Mouse (Mus musculus) retina, postnatal 1 day (tissue): ENCODE measurements at regions not wholly inside any gene's neighbourhood (a gene's known extent, or its start where the extent isn't known, plus 50 kb on each side); places are given as distances from the start of the nearest gene placed in this dataset.
A peak's percentile ranks its signal among the peaks of the same experiment; 100 is the strongest.

Source experiments
- DNase-seq: peaks from one replicate; pipeline ENCODE4 v3.0.0-alpha.2; 2012

DNA sequence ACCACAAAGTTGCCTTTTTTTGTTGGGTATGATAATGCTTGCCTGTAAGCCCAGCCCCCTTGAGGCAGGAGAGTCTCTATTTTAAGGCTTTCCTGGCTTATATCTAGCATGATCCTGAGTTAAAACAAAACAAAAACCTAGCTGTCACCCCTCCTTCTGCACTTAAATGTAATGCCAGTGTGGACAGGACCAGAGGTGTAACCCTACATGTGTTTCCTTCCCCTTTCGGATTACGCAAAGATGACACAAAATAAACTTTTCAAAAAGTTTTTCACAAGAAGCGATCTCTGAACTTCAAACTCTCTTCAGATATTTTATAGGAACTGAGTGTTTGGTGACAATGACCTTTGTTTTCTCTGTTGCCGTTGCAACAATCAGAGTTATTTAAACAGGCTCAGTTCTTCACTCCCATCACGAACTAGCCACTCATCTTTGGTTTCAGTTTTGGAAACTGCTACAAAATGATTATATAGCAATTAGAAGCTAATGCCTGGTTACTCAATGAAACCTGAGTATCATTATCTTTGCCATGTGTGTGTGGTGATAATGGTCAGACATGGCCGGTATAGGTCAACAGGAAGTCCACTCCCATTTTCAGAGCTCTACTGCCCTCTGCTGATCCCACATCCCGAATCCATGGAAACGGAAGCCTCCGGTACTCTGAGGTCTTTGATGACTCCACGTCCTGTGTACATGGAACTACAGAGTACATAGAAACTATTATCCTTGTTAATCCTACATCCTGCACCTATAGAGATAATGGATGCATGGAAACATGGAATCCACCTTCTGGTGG, 282.6 kb downstream of the Ankrd50 start:
- DNase-seq, result peak; percentile 69

GRCm38 (mm10) chr3:38194001-38194400, 290.6 kb downstream of the Ankrd50 start:
- peak; percentile 36 for DNase-seq

DNA sequence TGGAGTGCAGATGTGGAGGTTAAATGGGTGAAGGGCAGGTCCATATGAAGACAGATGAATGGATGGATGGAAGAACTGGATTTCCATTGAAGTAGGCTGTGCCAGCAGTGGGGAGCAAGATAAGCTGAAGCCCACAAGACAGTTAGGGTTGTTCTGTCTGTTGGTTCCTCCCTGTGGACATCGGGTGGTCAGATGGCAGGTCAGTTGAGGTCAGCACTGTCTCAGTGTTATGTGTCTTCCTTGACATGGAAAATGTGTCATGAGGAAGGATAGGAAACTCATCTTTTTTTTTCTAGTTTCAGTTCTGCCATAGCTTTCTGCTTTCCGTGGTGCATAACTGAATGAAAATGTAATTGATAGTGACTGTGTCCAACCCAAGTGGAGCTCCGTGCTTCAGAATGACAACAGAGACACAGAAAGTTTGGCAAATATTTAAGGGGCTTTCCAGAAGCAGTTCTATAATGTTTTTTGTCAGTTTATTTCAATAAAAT, 297.2 kb downstream of the Ankrd50 start:
- no peak for DNase-seq

DNA sequence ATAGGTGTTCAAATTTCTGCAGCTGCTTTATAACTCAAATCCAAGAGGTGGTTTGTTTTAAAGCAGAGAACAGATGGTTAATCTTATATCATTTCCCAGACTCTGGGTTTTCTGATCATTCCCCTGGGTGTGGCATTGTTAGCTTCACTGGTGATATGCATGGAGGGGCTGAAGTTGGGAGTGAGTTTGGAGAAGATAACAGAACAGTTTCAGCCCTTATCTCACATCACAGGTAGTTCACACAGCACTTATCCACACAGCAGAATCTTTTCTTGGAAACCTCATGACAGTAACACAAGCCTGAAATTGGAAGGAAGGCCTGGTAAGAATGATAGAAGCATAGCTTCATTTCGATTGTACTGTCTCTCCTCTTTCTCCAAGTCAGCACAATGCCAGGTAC, 298.1 kb downstream of the Ankrd50 start:
- DNase-seq, result no peak

GRCm38 (mm10) chr3:38178295-38178694, 306.3 kb downstream of the Ankrd50 start:
- DNase-seq, result no peak

GRCm38 (mm10) chr3:38175946-38176345, 308.7 kb downstream of the Ankrd50 start:
- DNase-seq, result no peak

GRCm38 (mm10) chr3:38174735-38175280, 309.8 kb downstream of the Ankrd50 start:
- DNase-seq, result no peak

DNA sequence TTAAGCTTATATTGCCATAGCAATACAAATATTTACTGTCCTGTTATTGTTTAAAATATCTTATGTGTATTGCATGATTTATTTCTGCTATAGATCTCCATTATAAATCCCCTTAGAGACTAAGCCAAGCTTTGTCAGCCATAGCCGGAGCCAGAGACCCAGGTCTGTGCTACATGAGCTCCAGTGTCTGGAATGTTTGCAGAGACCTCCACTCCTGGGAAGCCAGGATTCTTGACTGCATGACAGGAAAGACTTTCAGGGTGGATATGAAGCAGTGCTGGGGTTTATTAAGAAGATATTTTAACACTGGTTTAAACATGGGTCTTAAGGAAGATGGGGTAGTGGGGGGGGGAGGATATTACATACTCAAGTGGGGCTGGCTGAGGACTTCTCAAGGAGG, 332.2 kb downstream of the Ankrd50 start:
- DNase-seq, result no peak

DNA sequence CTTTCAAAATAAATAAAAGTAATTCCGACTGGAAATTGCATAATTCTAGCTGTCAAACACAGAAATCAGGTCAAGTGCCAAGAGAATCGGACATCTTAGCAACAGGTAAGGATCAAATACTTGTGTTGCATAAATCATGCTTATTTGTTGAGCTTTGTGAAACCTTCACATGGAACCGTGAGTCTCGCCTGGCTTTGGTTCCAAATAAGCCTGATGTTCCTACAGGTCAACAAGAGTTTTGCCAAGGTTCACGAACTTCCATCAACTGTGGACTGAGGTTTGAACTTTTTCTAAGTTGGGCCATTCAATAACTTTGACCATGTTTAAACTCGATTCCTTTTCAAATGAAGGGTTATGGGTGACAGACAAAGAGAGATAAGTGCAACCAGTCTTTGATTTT, 332.8 kb downstream of the Ankrd50 start:
- no peak for DNase-seq

- DNase-seq, result no peak
These were observed 338.0 kb downstream of the Ankrd50 start for GRCm38 (mm10) chr3:38146663-38147062.

DNA sequence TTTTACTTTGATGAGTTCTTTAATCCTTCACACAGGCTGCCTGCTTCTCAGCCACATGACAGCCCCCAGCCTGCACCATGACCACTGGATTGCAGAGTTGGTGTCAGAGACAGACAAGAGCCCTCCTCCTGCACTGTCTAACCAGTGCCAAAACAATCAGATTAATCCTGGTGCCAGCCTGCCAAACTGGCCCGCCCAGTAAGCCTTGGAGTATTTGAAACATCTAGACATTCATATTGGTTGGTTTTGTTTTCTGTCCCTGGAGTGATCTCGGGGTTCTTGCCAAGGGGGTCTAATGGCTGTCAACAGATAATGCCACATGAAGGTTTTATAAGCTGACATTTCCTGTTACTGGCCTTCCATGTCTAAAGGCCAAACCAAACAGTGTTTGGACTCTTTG, 339.2 kb downstream of the Ankrd50 start:
- DNase-seq, result no peak

- no peak for DNase-seq
These were observed 340.0 kb downstream of the Ankrd50 start for GRCm38 (mm10) chr3:38144650-38145049.

DNA sequence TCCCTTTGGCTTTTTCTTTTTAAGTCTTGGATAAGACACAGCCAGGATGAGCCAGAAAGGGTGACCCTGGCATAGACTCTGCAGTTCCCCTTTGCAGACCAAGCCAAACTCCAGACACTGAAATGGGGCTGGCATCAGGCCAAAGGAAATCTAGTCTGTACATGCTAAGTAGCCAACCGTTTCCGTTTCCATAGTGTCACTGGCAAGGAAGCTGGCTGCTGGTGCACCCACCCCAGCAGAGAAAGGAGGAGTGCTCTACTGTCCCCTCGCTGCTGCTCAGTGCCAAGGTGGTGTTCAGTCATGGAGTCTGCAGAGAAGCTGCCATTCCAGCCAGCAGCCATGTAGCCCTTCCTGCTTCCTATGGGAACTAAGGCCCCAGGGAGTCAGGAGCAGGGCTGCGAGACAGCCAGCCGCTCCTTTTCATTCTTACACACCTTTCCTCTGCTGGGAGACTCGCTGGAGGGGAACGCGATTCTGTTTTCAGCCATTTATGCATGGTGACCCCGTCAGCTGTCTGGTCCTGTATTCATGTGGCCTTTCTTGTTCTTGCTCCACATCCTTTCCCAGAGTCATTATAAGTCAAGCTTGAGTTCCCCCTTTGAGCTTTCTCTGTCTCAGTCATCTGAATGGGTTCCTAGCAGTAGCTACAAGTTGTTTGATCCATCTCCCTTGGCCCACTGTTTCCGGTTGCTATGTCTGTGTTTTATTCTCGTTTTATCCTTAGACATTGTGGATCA, 341.3 kb downstream of the Ankrd50 start:
- DNase-seq, result peak; percentile 78

DNA sequence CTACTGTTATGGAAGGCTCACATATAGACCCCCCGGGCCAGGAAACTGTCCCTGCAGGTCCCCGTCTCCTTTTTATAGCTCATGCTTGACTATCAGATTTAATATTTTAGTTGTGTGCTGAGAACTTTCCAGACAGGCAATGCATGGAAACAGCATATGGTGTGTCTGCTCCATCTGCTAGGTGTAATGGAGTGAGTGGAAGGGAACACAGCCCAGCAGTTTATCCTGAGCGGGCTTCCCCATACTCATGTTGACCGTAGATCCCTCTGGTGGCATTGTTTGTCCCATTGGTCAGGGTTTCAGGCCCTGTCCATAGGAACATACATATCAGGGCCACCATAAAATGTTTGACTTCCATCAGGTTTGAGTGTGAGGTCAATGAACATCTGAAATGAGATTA, 345.3 kb downstream of the Ankrd50 start:
- no peak for DNase-seq

DNA sequence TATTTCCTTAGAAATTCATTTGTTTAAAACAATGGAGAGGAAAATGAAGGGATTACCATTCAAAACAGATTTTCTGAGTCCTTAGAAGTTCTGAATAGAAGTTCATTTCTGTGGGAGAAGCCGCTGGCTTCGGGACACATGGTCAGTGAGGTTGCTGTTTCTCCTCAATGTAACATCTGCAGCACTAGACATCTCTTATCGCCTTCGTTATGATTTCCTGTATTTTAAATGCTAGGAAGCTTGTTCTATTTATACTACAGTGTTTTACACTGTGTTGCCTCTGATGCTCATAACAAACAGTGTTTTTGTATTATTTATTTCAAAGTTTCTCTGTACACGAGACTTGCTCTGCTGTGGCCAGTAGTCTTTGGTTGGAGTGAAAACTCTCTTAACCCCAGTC, 346.6 kb downstream of the Ankrd50 start:
- DNase-seq, result no peak

GRCm38 (mm10) chr3:38135808-38136214, 348.8 kb downstream of the Ankrd50 start:
- no peak for DNase-seq

DNA sequence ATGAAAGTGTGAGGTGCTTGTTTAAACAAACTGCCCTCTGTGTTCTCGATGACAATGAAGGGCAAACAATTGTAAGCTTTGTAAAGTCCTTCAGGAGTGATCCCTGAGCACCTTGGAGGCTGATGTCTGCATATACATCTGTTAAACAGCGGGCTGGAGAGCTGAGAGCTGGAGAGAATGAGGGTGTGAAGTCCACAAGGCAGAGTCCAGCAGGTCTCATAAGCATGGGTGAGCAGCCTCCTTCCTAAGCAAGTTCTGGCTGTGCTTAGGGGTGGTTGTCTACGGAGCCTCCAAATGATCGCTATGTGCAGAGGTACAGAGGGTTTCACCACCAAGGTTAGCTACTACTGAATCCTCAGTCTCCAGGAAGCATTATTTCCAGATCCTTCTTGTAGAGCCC, 350.2 kb downstream of the Ankrd50 start:
- DNase-seq, result no peak

DNA sequence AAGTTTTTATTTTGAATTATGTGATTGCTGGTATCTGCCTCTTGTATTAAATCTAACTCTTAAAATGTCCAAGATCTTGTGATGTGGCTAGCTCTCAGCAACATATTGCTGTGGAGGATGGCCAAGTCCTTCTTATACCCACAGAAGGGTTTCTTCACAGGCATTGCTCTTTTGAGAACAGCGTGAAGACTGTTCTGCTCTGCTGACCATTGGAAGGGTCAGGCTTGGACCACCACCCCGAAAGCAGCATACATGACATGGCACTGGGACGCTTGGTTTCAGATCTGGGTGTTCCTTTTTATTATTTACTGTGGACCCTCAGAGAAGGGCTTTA, 352.8 kb downstream of the Ankrd50 start:
- DNase-seq, result no peak

GRCm38 (mm10) chr3:38131176-38131886, 353.3 kb downstream of the Ankrd50 start:
- DNase-seq, result no peak

- DNase-seq, result no peak
These were observed 354.6 kb downstream of the Ankrd50 start for GRCm38 (mm10) chr3:38130088-38130487.

- no peak for DNase-seq
These were observed 355.5 kb downstream of the Ankrd50 start for GRCm38 (mm10) chr3:38129167-38129500.

DNA sequence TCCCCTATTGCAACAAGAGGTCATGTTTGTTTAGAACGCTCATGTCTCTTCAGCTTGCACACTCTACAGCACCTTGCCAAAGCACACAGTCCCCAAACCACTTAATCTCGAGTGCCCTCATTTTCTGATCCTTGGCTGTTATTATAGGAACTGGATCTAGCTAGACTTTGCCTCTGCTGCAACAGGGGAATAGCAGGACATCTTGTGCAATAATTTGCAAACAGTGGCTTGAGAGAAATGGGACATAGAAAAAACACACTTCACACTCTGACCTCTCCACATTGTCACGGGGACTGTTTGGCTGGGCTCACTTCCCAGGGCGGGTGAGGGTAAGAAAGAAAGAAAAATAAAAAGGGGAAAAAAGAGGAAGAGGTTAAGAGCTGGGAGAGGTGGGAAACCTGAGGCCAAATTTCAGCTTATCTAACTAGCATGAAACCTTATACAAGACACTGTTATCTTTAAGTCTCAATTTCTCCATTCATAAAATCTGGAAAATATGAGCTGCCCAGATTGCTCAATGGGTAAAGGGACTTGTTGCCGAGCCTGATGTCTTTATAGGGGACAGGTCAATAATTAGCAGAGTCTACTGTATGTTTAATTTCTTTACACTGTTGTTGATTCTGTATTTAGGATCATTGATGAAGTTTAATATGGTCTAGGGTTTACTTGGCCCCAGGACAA, 356.0 kb downstream of the Ankrd50 start:
- DNase-seq, result no peak
